Mouse (Mus musculus): Measurements from ENCODE around the gene Tmem233. TPM values are rescaled to one million over a fixed set of nuclear protein-coding genes. Genes with fewer than 3 reads are reported as not detected.

The Tmem233 gene
- polyA plus RNA-seq, 1 experiment from 2014 or later, result not detected

- no peak overlapping the region for H3K27ac ChIP-seq (replicated peaks)
- H3K27me3 ChIP-seq, result no peaks in the 10 kb centered on the region
- H3K9ac ChIP-seq (replicated peaks), result no peak overlapping the region
- no peaks in the 10 kb centered on the region for H3K36me3 ChIP-seq
- H3K4me2 ChIP-seq (replicated peaks), result no peak overlapping the region
- WGBS, result 84% methylated on average over 5 of the region's 5 CpGs
- no peaks in the 10 kb centered on the region for H3K4me1 ChIP-seq
- no peak overlapping the region for H3K4me3 ChIP-seq
- no peaks in the 10 kb centered on the region for H3K9me3 ChIP-seq
- ATAC-seq (ENCODE audit: low FRiP score, low read depth), result no peak
Measured at GRCm38 (mm10) chr5:116052171-116052570, 30.9 kb downstream of the Tmem233 start.

GRCm38 (mm10) chr5:116049821-116050220, 33.2 kb downstream of the Tmem233 start:
- Histone ChIP-seq H3K9me3 (no peaks in the 10 kb centered on the region), H3K4me1 (no peaks in the 10 kb centered on the region), H3K27me3 (no peaks in the 10 kb centered on the region), H3K9ac (replicated peaks) (no peak overlapping the region), H3K27ac (replicated peaks) (no peak overlapping the region), H3K4me3 (no peak overlapping the region), H3K36me3 (no peaks in the 10 kb centered on the region), H3K4me2 (replicated peaks) (no peak overlapping the region)
- ATAC-seq (ENCODE audit: low FRiP score, low read depth), result no peak
- WGBS, result 87% methylated on average over 4 of the region's 4 CpGs

GRCm38 (mm10) chr5:116048321-116048720, 34.7 kb downstream of the Tmem233 start:
- H3K9me3 ChIP-seq, result no peaks in the 10 kb centered on the region
- no peak for ATAC-seq (ENCODE audit: low FRiP score, low read depth)
- H3K9ac ChIP-seq (replicated peaks), result no peak overlapping the region
- no peak overlapping the region for H3K27ac ChIP-seq (replicated peaks)
- WGBS, result 92% methylated on average over 3 of the region's 3 CpGs
- H3K4me2 ChIP-seq (replicated peaks), result no peak overlapping the region
- no peaks in the 10 kb centered on the region for H3K4me1 ChIP-seq
- H3K4me3 ChIP-seq, result no peak overlapping the region
- no peaks in the 10 kb centered on the region for H3K27me3 ChIP-seq
- H3K36me3 ChIP-seq, result no peaks in the 10 kb centered on the region

GRCm38 (mm10) chr5:116046246-116046645, 36.8 kb downstream of the Tmem233 start:
- no peaks in the 10 kb centered on the region for H3K36me3 ChIP-seq
- no peak overlapping the region for H3K4me2 ChIP-seq (replicated peaks)
- H3K4me1 ChIP-seq, result no peaks in the 10 kb centered on the region
- no peak overlapping the region for H3K27ac ChIP-seq (replicated peaks)
- H3K9ac ChIP-seq (replicated peaks), result no peak overlapping the region
- no peak for ATAC-seq (ENCODE audit: low FRiP score, low read depth)
- no peak overlapping the region for H3K4me3 ChIP-seq
- WGBS, result 82% methylated on average over 4 of the region's 4 CpGs
- H3K9me3 ChIP-seq, result no peaks in the 10 kb centered on the region
- H3K27me3 ChIP-seq, result no peaks in the 10 kb centered on the region

DNA sequence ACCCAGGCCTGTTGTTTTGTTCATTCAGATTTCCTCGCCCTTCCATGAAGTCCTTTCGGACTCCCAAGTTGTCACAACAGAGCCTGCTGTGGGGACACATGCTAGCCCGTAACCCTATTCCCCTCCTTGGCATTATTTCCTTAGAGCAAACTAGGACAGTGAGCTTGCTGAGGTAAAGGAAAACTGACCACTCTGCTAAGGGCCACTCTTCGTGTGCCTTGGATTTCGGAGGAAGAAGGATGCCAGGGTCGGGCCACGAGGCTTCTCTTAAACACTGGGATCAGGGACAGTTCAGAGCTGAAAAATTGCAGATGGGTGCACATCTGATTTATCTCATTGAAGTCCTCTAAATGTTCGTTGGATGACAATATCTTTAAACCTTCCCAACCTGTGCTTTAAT, 37.5 kb downstream of the Tmem233 start:
- peaks cover 3% of the 10 kb centered on the region; the same call in 1 of the 2 replicates for H3K27me3 ChIP-seq
- no peaks in the 10 kb centered on the region for H3K4me1 ChIP-seq
- H3K36me3 ChIP-seq, result no peaks in the 10 kb centered on the region
- H3K27ac ChIP-seq (replicated peaks), result no peak overlapping the region
- H3K9me3 ChIP-seq, result no peaks in the 10 kb centered on the region
- 84% methylated on average over 8 of the region's 8 CpGs for WGBS
- H3K4me3 ChIP-seq, result no peak overlapping the region
- H3K4me2 ChIP-seq (replicated peaks), result no peak overlapping the region
- ATAC-seq (ENCODE audit: low FRiP score, low read depth), result no peak
- no peak overlapping the region for H3K9ac ChIP-seq (replicated peaks)

DNA sequence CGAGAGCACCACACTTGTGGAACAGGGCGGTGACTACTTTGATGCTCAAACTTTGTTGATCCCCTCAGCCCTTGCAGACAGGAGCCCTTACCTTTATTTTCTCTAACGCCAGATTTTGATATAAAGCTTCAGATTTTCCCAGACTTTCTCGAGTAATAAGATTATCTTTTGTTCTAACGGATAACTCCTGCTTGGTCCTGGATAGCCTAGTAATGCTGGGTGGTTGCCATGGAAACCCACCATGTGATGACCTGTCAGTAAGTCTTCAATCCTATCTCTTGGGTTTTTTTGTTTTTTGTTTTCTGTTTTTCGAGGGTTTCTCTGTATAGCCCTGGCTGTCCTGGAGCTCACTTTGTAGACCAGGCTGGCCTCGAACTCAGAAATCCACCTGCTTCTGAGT, 40.8 kb downstream of the Tmem233 start:
- H3K36me3 ChIP-seq, result no peaks in the 10 kb centered on the region
- no peaks in the 10 kb centered on the region for H3K4me1 ChIP-seq
- WGBS, result 41% methylated on average over 7 of the region's 7 CpGs
- ATAC-seq (ENCODE audit: low FRiP score, low read depth), result no peak
- no peaks in the 10 kb centered on the region for H3K9me3 ChIP-seq
- no peak overlapping the region for H3K4me3 ChIP-seq
- H3K27me3 ChIP-seq, result peaks cover 7% of the 10 kb centered on the region; the same call in 1 of the 2 replicates
- H3K9ac ChIP-seq (replicated peaks), result no peak overlapping the region
- H3K4me2 ChIP-seq (replicated peaks), result no peak overlapping the region
- no peak overlapping the region for H3K27ac ChIP-seq (replicated peaks)

DNA sequence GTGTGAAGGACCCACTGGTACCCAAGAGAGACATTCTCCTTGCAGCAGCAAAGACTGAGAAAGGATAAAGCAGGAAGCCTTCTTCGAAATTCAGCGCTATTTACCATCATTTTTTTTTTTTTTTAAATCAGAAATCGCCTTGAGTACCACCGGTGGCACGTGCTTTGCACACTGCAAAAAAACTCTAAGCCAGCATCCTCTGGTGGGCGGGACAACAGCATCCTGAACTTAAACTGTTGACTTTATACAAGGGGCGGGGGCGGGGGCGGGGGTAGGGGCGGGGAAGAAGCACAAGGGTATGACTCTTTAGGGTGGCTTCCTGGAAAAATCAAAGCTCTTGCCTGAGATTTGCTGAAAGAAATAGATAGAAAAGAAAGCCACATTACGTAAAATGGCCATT, 43.3 kb downstream of the Tmem233 start:
- H3K27ac ChIP-seq (replicated peaks), result no peak overlapping the region
- no peak for ATAC-seq (ENCODE audit: low FRiP score, low read depth)
- WGBS, result 37% methylated on average over 11 of the region's 11 CpGs
- no peak overlapping the region for H3K9ac ChIP-seq (replicated peaks)
- H3K9me3 ChIP-seq, result no peaks in the 10 kb centered on the region
- no peaks in the 10 kb centered on the region for H3K36me3 ChIP-seq
- peaks cover 19% of the 10 kb centered on the region for H3K27me3 ChIP-seq
- H3K4me1 ChIP-seq, result peaks cover 8% of the 10 kb centered on the region; the same call in 1 of the 2 replicates
- H3K4me3 ChIP-seq, result no peak overlapping the region
- no peak overlapping the region; the same call in 1 of the 2 replicates for H3K4me2 ChIP-seq (replicated peaks)

DNA sequence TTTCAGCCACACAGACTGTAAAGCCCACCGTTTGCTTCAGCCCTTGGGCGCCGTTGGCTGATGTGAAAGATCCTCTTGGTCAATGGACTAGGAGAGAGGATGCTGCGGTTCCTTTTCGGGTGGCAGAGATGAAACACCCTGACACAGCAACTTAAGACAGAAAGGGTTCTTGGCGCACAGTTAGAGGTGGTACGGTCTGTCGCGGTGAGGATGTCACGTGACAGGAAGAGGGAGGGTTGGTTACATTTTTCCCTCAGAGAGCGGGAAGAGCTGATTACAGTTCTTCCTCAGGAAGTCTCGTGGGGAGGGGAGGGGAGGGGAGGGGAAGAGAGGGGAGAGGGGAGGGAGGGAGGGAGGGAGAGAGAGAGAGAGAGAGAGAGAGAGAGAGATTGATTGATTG, 45.3 kb downstream of the Tmem233 start:
- peaks cover 19% of the 10 kb centered on the region for H3K27me3 ChIP-seq
- no peaks in the 10 kb centered on the region for H3K9me3 ChIP-seq
- ATAC-seq (ENCODE audit: low FRiP score, low read depth), result no peak
- peaks cover 8% of the 10 kb centered on the region; the same call in 1 of the 2 replicates for H3K4me1 ChIP-seq
- no peak overlapping the region for H3K27ac ChIP-seq (replicated peaks)
- no peak overlapping the region for H3K4me3 ChIP-seq
- 68% methylated on average over 11 of the region's 12 CpGs for WGBS
- H3K9ac ChIP-seq (replicated peaks), result no peak overlapping the region
- no peak overlapping the region for H3K4me2 ChIP-seq (replicated peaks)
- H3K36me3 ChIP-seq, result no peaks in the 10 kb centered on the region

GRCm38 (mm10) chr5:116036465-116036864, 46.6 kb downstream of the Tmem233 start:
- H3K4me2 ChIP-seq (replicated peaks), result no peak overlapping the region
- no peak overlapping the region for H3K27ac ChIP-seq (replicated peaks)
- no peak overlapping the region for H3K4me3 ChIP-seq
- no peaks in the 10 kb centered on the region for H3K9me3 ChIP-seq
- peaks cover 24% of the 10 kb centered on the region for H3K27me3 ChIP-seq
- no peaks in the 10 kb centered on the region for H3K36me3 ChIP-seq
- WGBS, result 59% methylated on average over 16 of the region's 16 CpGs
- H3K4me1 ChIP-seq, result peaks cover 8% of the 10 kb centered on the region; the same call in 1 of the 2 replicates
- no peak for ATAC-seq (ENCODE audit: low FRiP score, low read depth)
- no peak overlapping the region for H3K9ac ChIP-seq (replicated peaks)

DNA sequence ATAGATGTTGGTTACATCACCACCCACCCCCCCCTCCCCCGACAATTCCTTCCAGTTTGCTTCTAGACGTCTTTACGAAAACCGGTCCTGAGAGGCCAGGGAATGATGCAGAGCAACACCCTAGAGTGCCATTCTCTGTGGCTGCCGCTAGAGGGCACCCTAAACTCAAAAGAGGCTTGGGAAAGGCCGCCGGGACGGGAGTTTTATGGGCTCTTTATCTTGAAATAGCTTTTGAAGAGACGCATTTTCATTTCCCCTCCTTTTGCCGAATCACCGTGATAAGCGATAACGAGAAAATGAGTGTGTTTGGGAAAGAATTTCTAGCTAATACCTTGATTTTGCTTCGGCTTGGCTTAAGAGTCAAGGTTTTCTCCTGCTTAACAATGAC, 51.9 kb downstream of the Tmem233 start:
- H3K27me3 ChIP-seq, result 0 out of 2 replicates have a peak, but pooled peaks cover 17% of the 10 kb centered on the region
- peaks cover 6% of the 10 kb centered on the region for H3K4me1 ChIP-seq
- H3K4me2 ChIP-seq (replicated peaks), result peak overlapping the region; percentile 39
- H3K4me3 ChIP-seq, result no peak overlapping the region
- H3K9me3 ChIP-seq, result no peaks in the 10 kb centered on the region
- ATAC-seq (ENCODE audit: low FRiP score, low read depth), result no peak
- H3K27ac ChIP-seq (replicated peaks), result no peak overlapping the region
- H3K9ac ChIP-seq (replicated peaks), result no peak overlapping the region
- 3% methylated on average over 14 of the region's 14 CpGs for WGBS
- no peaks in the 10 kb centered on the region for H3K36me3 ChIP-seq

- no peak for ATAC-seq (ENCODE audit: low FRiP score, low read depth)
- Histone ChIP-seq H3K27ac (replicated peaks) (no peak overlapping the region), H3K4me3 (peak overlapping the region; percentile 12; the same call in 1 of the 2 replicates), H3K36me3 (no peaks in the 10 kb centered on the region), H3K4me1 (peaks cover 6% of the 10 kb centered on the region), H3K27me3 (0 out of 2 replicates have a peak, but pooled peaks cover 14% of the 10 kb centered on the region), H3K4me2 (replicated peaks) (peak overlapping the region; percentile 39), H3K9me3 (no peaks in the 10 kb centered on the region), H3K9ac (replicated peaks) (no peak overlapping the region; the same call in 1 of the 2 replicates)
- WGBS, result 4% methylated on average over 19 of the region's 19 CpGs
Measured at GRCm38 (mm10) chr5:116030566-116031189, 52.4 kb downstream of the Tmem233 start.

DNA sequence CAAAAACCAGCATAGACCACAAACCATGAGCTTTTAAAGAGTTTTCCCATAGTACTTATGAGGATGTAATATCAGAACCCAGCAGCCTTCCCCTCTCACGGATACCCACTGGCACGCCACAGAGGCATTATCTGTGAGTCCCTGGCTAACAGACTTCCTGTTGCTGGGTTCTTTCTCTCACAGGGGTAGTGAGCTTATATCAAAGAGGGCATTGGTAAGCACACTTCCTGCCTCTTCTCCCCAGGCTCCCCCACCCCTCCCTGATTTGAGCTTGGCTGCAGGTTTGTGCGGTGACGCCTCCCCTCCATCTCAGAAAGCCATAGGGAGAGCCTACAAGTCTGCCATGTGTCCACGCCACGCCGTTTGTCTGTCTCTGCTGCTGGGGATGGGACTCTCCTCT, 54.0 kb downstream of the Tmem233 start:
- ATAC-seq (ENCODE audit: low FRiP score, low read depth), result no peak
- 80% methylated on average over 7 of the region's 7 CpGs for WGBS
- H3K4me1 ChIP-seq, result peaks cover 6% of the 10 kb centered on the region
- H3K27me3 ChIP-seq, result 0 out of 2 replicates have a peak, but pooled peaks cover 10% of the 10 kb centered on the region
- no peaks in the 10 kb centered on the region for H3K9me3 ChIP-seq
- no peak overlapping the region for H3K4me2 ChIP-seq (replicated peaks)
- no peak overlapping the region for H3K4me3 ChIP-seq
- H3K36me3 ChIP-seq, result no peaks in the 10 kb centered on the region
- H3K27ac ChIP-seq (replicated peaks), result no peak overlapping the region
- no peak overlapping the region for H3K9ac ChIP-seq (replicated peaks)

- Histone ChIP-seq H3K9me3 (no peaks in the 10 kb centered on the region), H3K27ac (replicated peaks) (no peak overlapping the region), H3K27me3 (0 out of 2 replicates have a peak, but pooled peaks cover 7% of the 10 kb centered on the region), H3K4me3 (no peak overlapping the region), H3K4me1 (peaks cover 22% of the 10 kb centered on the region), H3K9ac (replicated peaks) (no peak overlapping the region), H3K4me2 (replicated peaks) (no peak overlapping the region), H3K36me3 (peaks cover 3% of the 10 kb centered on the region)
- 93% methylated on average over 14 of the region's 14 CpGs for WGBS
- ATAC-seq (ENCODE audit: low FRiP score, low read depth), result no peak
Measured at GRCm38 (mm10) chr5:116026561-116026960, 56.5 kb downstream of the Tmem233 start.
